In genomic region chr9:78569934-78570333, GRCm38 (mm10) we compare ENCODE assay signal across 24 mouse cellular contexts. TPM values are rescaled to one million over a fixed set of nuclear protein-coding genes. Genes with fewer than 3 reads are reported as not detected.
A peak's percentile ranks its signal among the peaks of the same experiment; 100 is the strongest.
DNase-seq lines count a peak whose midpoint lies in the region; ATAC-seq and TF ChIP-seq lines count a peak whose summit lies in the region.
"Had no signal": no experiment of that assay in that cellular context is flagged by ENCODE, and none has a peak within 500 bp of the region (broad histone marks: within the 10 kb centered on the region; RNA-seq: fewer than 3 reads in every experiment).

No protein-coding gene starts in this region.

- no peak overlapping the region for H3K9ac ChIP-seq in hindbrain, postnatal 0 days (replicated peaks; ENCODE audit: low read length)
- H3K9ac ChIP-seq in hindbrain, embryonic 12.5 days, result no peak overlapping the region
- H3K9ac ChIP-seq in midbrain, postnatal 0 days (replicated peaks; ENCODE audit: low read length, poor library complexity, severe bottlenecking), result no peak overlapping the region
- no peak overlapping the region for H3K9ac ChIP-seq in midbrain, embryonic 11.5 days (ENCODE audit: low read length)

- H3K4me2 ChIP-seq in hindbrain, postnatal 0 days (ENCODE audit: low read depth, low read length), result no peak overlapping the region
- H3K4me2 ChIP-seq in hindbrain, embryonic 12.5 days (replicated peaks), result no peak overlapping the region
- no peak overlapping the region for H3K4me2 ChIP-seq in midbrain, postnatal 0 days (ENCODE audit: low read depth, low read length, poor library complexity, severe bottlenecking)
- H3K4me2 ChIP-seq in midbrain, embryonic 11.5 days, result no peak overlapping the region

- 77% methylated on average over 9 of the region's 9 CpGs for WGBS in hindbrain, postnatal 0 days
- 86% methylated on average over 9 of the region's 9 CpGs for WGBS in hindbrain, embryonic 12.5 days
- WGBS in midbrain, postnatal 0 days, result 89% methylated on average over 9 of the region's 9 CpGs
- WGBS in midbrain, embryonic 11.5 days, result 91% methylated on average over 9 of the region's 9 CpGs

- DNase-seq in frontal cortex, postnatal 25 days (ENCODE audit: low spot score in 2 of 2), result no peak
- peak; percentile 33 for DNase-seq in hindbrain, postnatal 0 days (ENCODE audit: low spot score)
- peak; percentile 28 for DNase-seq in midbrain, postnatal 0 days (ENCODE audit: low spot score)
- no peak for DNase-seq in midbrain, embryonic 11.5 days (ENCODE audit: low spot score, missing footprints)
- DNase-seq in brain, adult 2 months (ENCODE audit: low read depth, low spot score), result peak; percentile 31
- no peak for DNase-seq in testis, postnatal 14 days (ENCODE audit: low spot score)
- DNase-seq: adrenal gland, adult 2 months; adrenal gland, adult 8-10 months; adrenal gland, postnatal 10 days; adrenal gland, postnatal 14 days; adrenal gland, postnatal 25 days; adrenal gland, postnatal 36 days; B cell, adult 2 months; cerebellum, adult 11 months; cerebellum, adult 11-12 months; cerebellum, adult 18-20 months had no signal

- TF ChIP-seq CTCF in hindbrain, postnatal 0 days (IDR thresholded peaks at IDR 0.05; ENCODE audit: low read depth), result no peak
- no peak for TF ChIP-seq CTCF in midbrain, postnatal 0 days (IDR thresholded peaks at IDR 0.05)

- H3K27ac ChIP-seq in hindbrain, postnatal 0 days, result 0 out of 2 replicates have a peak overlapping the region, but pooled peaks have one; percentile 32
- no peak overlapping the region for H3K27ac ChIP-seq in hindbrain, embryonic 12.5 days
- no peak overlapping the region for H3K27ac ChIP-seq in midbrain, postnatal 0 days (ENCODE audit: low read depth, low read length)
- no peak overlapping the region for H3K27ac ChIP-seq in midbrain, embryonic 11.5 days (ENCODE audit: low read depth, low read length)

- ATAC-seq in frontal cortex, adult (ENCODE audit: low TSS enrichment), result peak; percentile 87
- ATAC-seq in hindbrain, postnatal 0 days, result peak; percentile 62; the same call in 1 of the 2 replicates
- no peak for ATAC-seq in hindbrain, embryonic 12.5 days (ENCODE audit: low FRiP score)
- ATAC-seq in midbrain, postnatal 0 days (ENCODE audit: low FRiP score), result no peak
- no peak for ATAC-seq in midbrain, embryonic 11.5 days (ENCODE audit: low FRiP score)
- ATAC-seq: activated CD4-positive, CD25-positive, alpha-beta regulatory T cell, adult 4 months; CD4-positive, CD25-positive, alpha-beta regulatory T cell, adult 4 months; Patski had no signal

- H3K4me1 ChIP-seq in hindbrain, postnatal 0 days (ENCODE audit: insufficient read depth, low read length), result no peaks in the 10 kb centered on the region
- no peaks in the 10 kb centered on the region for H3K4me1 ChIP-seq in hindbrain, embryonic 12.5 days
- H3K4me1 ChIP-seq in midbrain, postnatal 0 days (ENCODE audit: insufficient read depth, low read length), result no peaks in the 10 kb centered on the region
- no peaks in the 10 kb centered on the region for H3K4me1 ChIP-seq in midbrain, embryonic 11.5 days (ENCODE audit: control insufficient read depth, insufficient read depth, low read length)

- no peaks in the 10 kb centered on the region for H3K27me3 ChIP-seq in hindbrain, postnatal 0 days (ENCODE audit: insufficient read depth, low read length)
- H3K27me3 ChIP-seq in hindbrain, embryonic 12.5 days, result no peaks in the 10 kb centered on the region
- H3K27me3 ChIP-seq in midbrain, postnatal 0 days (ENCODE audit: insufficient read depth, low read length), result no peaks in the 10 kb centered on the region
- no peaks in the 10 kb centered on the region for H3K27me3 ChIP-seq in midbrain, embryonic 11.5 days (ENCODE audit: control insufficient read depth, insufficient read depth, low read length)
- H3K27me3 ChIP-seq: CH12.LX, Patski had no signal

- no peak overlapping the region for H3K4me3 ChIP-seq in hindbrain, postnatal 0 days (ENCODE audit: low read length)
- no peak overlapping the region for H3K4me3 ChIP-seq in hindbrain, embryonic 12.5 days
- no peak overlapping the region for H3K4me3 ChIP-seq in midbrain, postnatal 0 days (ENCODE audit: low read depth, low read length)
- H3K4me3 ChIP-seq in midbrain, embryonic 11.5 days (ENCODE audit: low read depth, low read length), result no peak overlapping the region

- peaks cover 12% of the 10 kb centered on the region for H3K36me3 ChIP-seq in hindbrain, postnatal 0 days (ENCODE audit: insufficient read depth, low read length)
- peaks cover 26% of the 10 kb centered on the region for H3K36me3 ChIP-seq in hindbrain, embryonic 12.5 days
- peaks cover 11% of the 10 kb centered on the region; the same call in 1 of the 2 replicates for H3K36me3 ChIP-seq in midbrain, postnatal 0 days (ENCODE audit: insufficient read depth, low read length)
- H3K36me3 ChIP-seq in midbrain, embryonic 11.5 days (ENCODE audit: control insufficient read depth, insufficient read depth, low read length), result no peaks in the 10 kb centered on the region; the same call in 1 of the 2 replicates

- no peaks in the 10 kb centered on the region for H3K9me3 ChIP-seq in hindbrain, postnatal 0 days (ENCODE audit: low read length)
- no peaks in the 10 kb centered on the region for H3K9me3 ChIP-seq in hindbrain, embryonic 12.5 days (replicated peaks)
- H3K9me3 ChIP-seq in midbrain, postnatal 0 days (ENCODE audit: low read length), result no peaks in the 10 kb centered on the region
- no peaks in the 10 kb centered on the region for H3K9me3 ChIP-seq in midbrain, embryonic 11.5 days (ENCODE audit: control insufficient read depth, low read length)
- H3K9me3 ChIP-seq: G1E had no signal

RNA-seq across cellular contexts. Expression of gene Slc17a5, which starts 17.9 kb away (rescaled TPM):
- 9.9 and 10.2 TPM in 2 replicates for total RNA-seq in hindbrain, postnatal 0 days (2014; rRNA removed)
- polyA plus RNA-seq in hindbrain, postnatal 0 days (2015; fragmentation: Nextera tagmentation; extraction: Ambion mirVana), result 15.5 and 16.6 TPM in 2 replicates
- polyA plus RNA-seq in hindbrain, embryonic 12.5 days (2016; fragmentation: Nextera tagmentation; extraction: Ambion mirVana), result 15.1 and 16.9 TPM in 2 replicates
- 14.7 and 15.1 TPM in 2 replicates for total RNA-seq in midbrain, postnatal 0 days (2014; rRNA removed)
- polyA plus RNA-seq in midbrain, postnatal 0 days (2015; fragmentation: Nextera tagmentation; extraction: Ambion mirVana), result 12.8 and 16.8 TPM in 2 replicates
- polyA plus RNA-seq in midbrain, embryonic 11.5 days (2014; fragmentation: Nextera tagmentation; extraction: Ambion mirVana), result 9.8 and 12.3 TPM in 2 replicates

RNA-seq across cellular contexts. Expression of gene Cd109, which starts 45.4 kb away (rescaled TPM):
- 2.1 and 3.2 TPM in 2 replicates for total RNA-seq in hindbrain, postnatal 0 days (2014; rRNA removed)
- polyA plus RNA-seq in hindbrain, postnatal 0 days (2015; fragmentation: Nextera tagmentation; extraction: Ambion mirVana), result 1.3 and 1.7 TPM in 2 replicates
- 3.6 and 4.2 TPM in 2 replicates for polyA plus RNA-seq in hindbrain, embryonic 12.5 days (2016; fragmentation: Nextera tagmentation; extraction: Ambion mirVana)
- 2.4 and 4.2 TPM in 2 replicates for total RNA-seq in midbrain, postnatal 0 days (2014; rRNA removed)
- polyA plus RNA-seq in midbrain, postnatal 0 days (2015; fragmentation: Nextera tagmentation; extraction: Ambion mirVana), result 0.86 and 1.1 TPM in 2 replicates
- polyA plus RNA-seq in midbrain, embryonic 11.5 days (2014; fragmentation: Nextera tagmentation; extraction: Ambion mirVana), result 6.2 and 6.7 TPM in 2 replicates
- total RNA-seq: MEL had no signal
- polyA plus RNA-seq: CD4-positive, CD25-positive, alpha-beta regulatory T cell, adult 4 months had no signal

Comparison
In these comparisons a context has a peak if more than half of its experiments do, and no peak if none do; other contexts are left out.
1. ATAC-seq: peak in frontal cortex, adult (single experiment) and hindbrain, postnatal 0 days (single experiment); none in hindbrain, embryonic 12.5 days (single experiment), midbrain, postnatal 0 days (single experiment) and midbrain, embryonic 11.5 days (single experiment).
2. DNase-seq: peak in hindbrain, postnatal 0 days (single experiment), midbrain, postnatal 0 days (single experiment) and brain, adult 2 months (single experiment); none in frontal cortex, postnatal 25 days (0 of 2), midbrain, embryonic 11.5 days (single experiment) and testis, postnatal 14 days (single experiment).